Mouse (Mus musculus) lung, adult 2 months (tissue): ENCODE measurements at regions not wholly inside any gene's neighbourhood (a gene's known extent, or its start where the extent isn't known, plus 50 kb on each side); places are given as distances from the start of the nearest gene placed in this dataset.

Experiments
- CTCF ChIP-seq: fragments of 200-500 bp; IDR thresholded peaks from 2 replicates; pipeline ENCODE4 v1.5.1; 2011; ENCODE audit warnings: mild to moderate bottlenecking, low read length, control low read depth; ENCODE audit not compliant: insufficient read depth
- POLR2A ChIP-seq: fragments of 200-500 bp; IDR thresholded peaks from 2 replicates; pipeline ENCODE4 v1.6.1; 2011; ENCODE audit warnings: low read depth, mild to moderate bottlenecking, control low read depth, low read length, borderline replicate concordance; ENCODE audit errors: extremely low read depth

DNA sequence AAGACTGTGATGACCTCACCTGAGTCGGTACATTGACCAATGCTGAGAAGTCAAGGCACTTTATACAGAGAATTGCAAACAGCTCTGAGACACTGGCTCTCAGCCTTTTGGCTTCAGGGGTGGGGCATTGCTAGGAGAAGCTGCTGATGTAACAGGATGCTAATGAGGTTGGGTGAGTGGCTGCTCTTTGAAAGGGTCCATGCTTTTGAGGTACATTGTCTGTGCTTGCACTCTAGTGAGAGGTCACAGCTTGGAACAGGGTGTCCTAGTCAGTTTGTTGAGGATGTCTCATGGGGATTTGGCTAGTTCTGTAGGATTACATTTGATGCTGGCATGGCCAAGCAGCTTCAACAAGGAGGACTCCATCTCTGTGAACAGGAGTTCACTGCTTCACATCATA is 109.1 kb upstream of the Auts2 start:
- TF ChIP-seq CTCF (no peak), POLR2A (no peak)
